Mouse (Mus musculus) ES-Bruce4 (cell line): Measurements from ENCODE around the gene Cym.

Source experiments
- CTCF ChIP-seq: IDR thresholded peaks from one replicate; pipeline ENCODE4 v1.8.1; 2011; ENCODE audit warnings: low read depth, low read length
- EP300 ChIP-seq: IDR thresholded peaks from 2 replicates; pipeline ENCODE4 v1.6.1; 2011; ENCODE audit warnings: low read depth, low read length; ENCODE audit not compliant: insufficient read depth
- POLR2A ChIP-seq: IDR thresholded peaks from one replicate; pipeline ENCODE4 v1.8.1; 2011; ENCODE audit warnings: low read length; ENCODE audit not compliant: insufficient read depth

- no peak for TF ChIP-seq CTCF
- no peak for TF ChIP-seq EP300
- no peak for TF ChIP-seq POLR2A
These were observed 18.1 kb upstream of the Cym start, which contains the start of gene Prok1 for GRCm38 (mm10) chr3:107239607-107240006.
